Mouse (Mus musculus): ENCODE data around the gene Actg1. TPM values are rescaled to one million over a fixed set of nuclear protein-coding genes. Genes with fewer than 3 reads are reported as not detected.
"Not testable (repeated sequence)": the region's sequence is repeated elsewhere in the genome, so short reads cannot be mapped to it uniquely, and the experiment has no call there.

The Actg1 gene
- polyA plus RNA-seq, 1 experiment from 2014 or later = 545 TPM

GRCm38 (mm10) chr11:120349986-120350702 lies 1.8 kb upstream of the Actg1 start:
- peaks cover 62% of the 10 kb centered on the region for H3K4me1 ChIP-seq (ENCODE audit: control insufficient read depth, low read depth, low read length)
- H3K4me3 ChIP-seq (ENCODE audit: low read depth, low read length) = peak overlapping the region; percentile 83
- H3K36me3 ChIP-seq (ENCODE audit: control insufficient read depth, insufficient read depth) = peaks cover 5% of the 10 kb centered on the region
- under 1% methylated on average over 68 of the region's 68 CpGs for WGBS (ENCODE audit: insufficient replicate concordance)
- ATAC-seq (ENCODE audit: low read depth) = peak; percentile 26
- peak overlapping the region; percentile 100 for H3K4me2 ChIP-seq (ENCODE audit: low read depth, low read length)
- H3K27me3 ChIP-seq (ENCODE audit: control insufficient read depth, insufficient read depth, low read depth, low read length) = peaks cover 18% of the 10 kb centered on the region
- peak overlapping the region; percentile 96 for H3K9ac ChIP-seq (ENCODE audit: low read depth, low read length)
- peak overlapping the region; percentile 88 for H3K27ac ChIP-seq (ENCODE audit: low read length)
- H3K9me3 ChIP-seq (replicated peaks; ENCODE audit: control insufficient read depth, low read length) = no peaks in the 10 kb centered on the region

- Histone ChIP-seq H3K9ac (ENCODE audit: low read depth, low read length) (peak overlapping the region; percentile 96), H3K9me3 (replicated peaks; ENCODE audit: control insufficient read depth, low read length) (no peaks in the 10 kb centered on the region), H3K4me3 (ENCODE audit: low read depth, low read length) (peak overlapping the region; percentile 83), H3K36me3 (ENCODE audit: control insufficient read depth, insufficient read depth) (peaks cover 5% of the 10 kb centered on the region), H3K4me1 (ENCODE audit: control insufficient read depth, low read depth, low read length) (peaks cover 56% of the 10 kb centered on the region), H3K27me3 (ENCODE audit: control insufficient read depth, insufficient read depth, low read depth, low read length) (peaks cover 18% of the 10 kb centered on the region), H3K4me2 (ENCODE audit: low read depth, low read length) (peak overlapping the region; percentile 100), H3K27ac (ENCODE audit: low read length) (peak overlapping the region; percentile 88)
- 3% methylated on average over 16 of the region's 16 CpGs for WGBS (ENCODE audit: insufficient replicate concordance)
- no peak for ATAC-seq (ENCODE audit: low read depth)
Observed at GRCm38 (mm10) chr11:120349371-120349985, 1.1 kb upstream of the Actg1 start.

GRCm38 (mm10) chr11:120348684-120349370 lies 485 bp upstream of the Actg1 start:
- WGBS (ENCODE audit: insufficient replicate concordance) = 3% methylated on average over 48 of the region's 53 CpGs
- H3K4me3 ChIP-seq (ENCODE audit: low read depth, low read length) = peak overlapping the region; percentile 83
- H3K9ac ChIP-seq (ENCODE audit: low read depth, low read length) = peak overlapping the region; percentile 96
- H3K4me1 ChIP-seq (ENCODE audit: control insufficient read depth, low read depth, low read length) = peaks cover 49% of the 10 kb centered on the region
- H3K4me2 ChIP-seq (ENCODE audit: low read depth, low read length) = peak overlapping the region; percentile 100
- no peak; the same call in 1 of the 2 replicates for ATAC-seq (ENCODE audit: low read depth)
- H3K27me3 ChIP-seq (ENCODE audit: control insufficient read depth, insufficient read depth, low read depth, low read length) = peaks cover 18% of the 10 kb centered on the region
- peak overlapping the region; percentile 88 for H3K27ac ChIP-seq (ENCODE audit: low read length)
- H3K9me3 ChIP-seq (replicated peaks; ENCODE audit: control insufficient read depth, low read length) = no peaks in the 10 kb centered on the region
- H3K36me3 ChIP-seq (ENCODE audit: control insufficient read depth, insufficient read depth) = peaks cover 5% of the 10 kb centered on the region

GRCm38 (mm10) chr11:120347301-120347700 lies 1.0 kb downstream of the Actg1 start:
- Histone ChIP-seq H3K4me2 (ENCODE audit: low read depth, low read length) (peak overlapping the region; percentile 100), H3K9ac (ENCODE audit: low read depth, low read length) (peak overlapping the region; percentile 96), H3K9me3 (replicated peaks; ENCODE audit: control insufficient read depth, low read length) (no peaks in the 10 kb centered on the region), H3K27ac (ENCODE audit: low read length) (peak overlapping the region; percentile 29; the same call in 1 of the 2 replicates), H3K4me3 (ENCODE audit: low read depth, low read length) (peak overlapping the region; percentile 83), H3K27me3 (ENCODE audit: control insufficient read depth, insufficient read depth, low read depth, low read length) (peaks cover 18% of the 10 kb centered on the region), H3K4me1 (ENCODE audit: control insufficient read depth, low read depth, low read length) (peaks cover 34% of the 10 kb centered on the region), H3K36me3 (ENCODE audit: control insufficient read depth, insufficient read depth) (peaks cover 5% of the 10 kb centered on the region)
- no peak for ATAC-seq (ENCODE audit: low read depth)
- 7% methylated on average over 10 of the region's 10 CpGs for WGBS (ENCODE audit: insufficient replicate concordance)

- not testable (repeated sequence) for H3K9ac ChIP-seq (ENCODE audit: low read depth, low read length)
Observed at GRCm38 (mm10) chr11:120346383-120347034, 1.8 kb downstream of the Actg1 start.

GRCm38 (mm10) chr11:120345067-120345681 lies 3.2 kb downstream of the Actg1 start:
- ATAC-seq (ENCODE audit: low read depth) = no peak
- Histone ChIP-seq H3K4me3 (ENCODE audit: low read depth, low read length) (no peak overlapping the region), H3K27me3 (ENCODE audit: control insufficient read depth, insufficient read depth, low read depth, low read length) (peaks cover 11% of the 10 kb centered on the region), H3K9me3 (replicated peaks; ENCODE audit: control insufficient read depth, low read length) (no peaks in the 10 kb centered on the region), H3K27ac (ENCODE audit: low read length) (no peak overlapping the region), H3K4me2 (ENCODE audit: low read depth, low read length) (no peak overlapping the region), H3K36me3 (ENCODE audit: control insufficient read depth, insufficient read depth) (peaks cover 5% of the 10 kb centered on the region), H3K4me1 (ENCODE audit: control insufficient read depth, low read depth, low read length) (peaks cover 20% of the 10 kb centered on the region), H3K9ac (ENCODE audit: low read depth, low read length) (no peak overlapping the region)
- 53% methylated on average over 1 of the region's 1 CpGs for WGBS (ENCODE audit: insufficient replicate concordance)

More at GRCm38 (mm10) chr11:120346383-120347034, 1.8 kb downstream of the Actg1 start:
- Histone ChIP-seq H3K4me3 (ENCODE audit: low read depth, low read length) (peak overlapping the region; percentile 46), H3K27me3 (ENCODE audit: control insufficient read depth, insufficient read depth, low read depth, low read length) (peaks cover 18% of the 10 kb centered on the region), H3K4me1 (ENCODE audit: control insufficient read depth, low read depth, low read length) (peaks cover 31% of the 10 kb centered on the region), H3K4me2 (ENCODE audit: low read depth, low read length) (peak overlapping the region; percentile 48)
- not testable (repeated sequence) for H3K27ac ChIP-seq (ENCODE audit: low read length); ATAC-seq (ENCODE audit: low read depth); H3K36me3 ChIP-seq (ENCODE audit: control insufficient read depth, insufficient read depth); H3K9me3 ChIP-seq (replicated peaks; ENCODE audit: control insufficient read depth, low read length)
- 62% methylated on average over 9 of the region's 13 CpGs for WGBS (ENCODE audit: insufficient replicate concordance)

- no peak overlapping the region for H3K4me3 ChIP-seq (ENCODE audit: low read depth, low read length)
- 56% methylated on average over 5 of the region's 5 CpGs for WGBS (ENCODE audit: insufficient replicate concordance)
- no peak overlapping the region for H3K27ac ChIP-seq (ENCODE audit: low read length)
- no peak overlapping the region for H3K4me2 ChIP-seq (ENCODE audit: low read depth, low read length)
- H3K9ac ChIP-seq (ENCODE audit: low read depth, low read length) = no peak overlapping the region
- peaks cover 4% of the 10 kb centered on the region for H3K27me3 ChIP-seq (ENCODE audit: control insufficient read depth, insufficient read depth, low read depth, low read length)
- ATAC-seq (ENCODE audit: low read depth) = no peak
- peaks cover 16% of the 10 kb centered on the region for H3K4me1 ChIP-seq (ENCODE audit: control insufficient read depth, low read depth, low read length)
- peaks cover 5% of the 10 kb centered on the region for H3K36me3 ChIP-seq (ENCODE audit: control insufficient read depth, insufficient read depth)
- H3K9me3 ChIP-seq (replicated peaks; ENCODE audit: control insufficient read depth, low read length) = no peaks in the 10 kb centered on the region
Observed at GRCm38 (mm10) chr11:120344310-120344920, 3.9 kb downstream of the Actg1 start.
